Mouse (Mus musculus) B cell, adult 2 months (primary cell): Measurements from ENCODE around the gene Zhx3.

Experiments used
- DNase-seq, 2 experiments: peaks; one replicate each; pipeline ENCODE4 v3.0.0; 2022

Gene Zhx3

DNA sequence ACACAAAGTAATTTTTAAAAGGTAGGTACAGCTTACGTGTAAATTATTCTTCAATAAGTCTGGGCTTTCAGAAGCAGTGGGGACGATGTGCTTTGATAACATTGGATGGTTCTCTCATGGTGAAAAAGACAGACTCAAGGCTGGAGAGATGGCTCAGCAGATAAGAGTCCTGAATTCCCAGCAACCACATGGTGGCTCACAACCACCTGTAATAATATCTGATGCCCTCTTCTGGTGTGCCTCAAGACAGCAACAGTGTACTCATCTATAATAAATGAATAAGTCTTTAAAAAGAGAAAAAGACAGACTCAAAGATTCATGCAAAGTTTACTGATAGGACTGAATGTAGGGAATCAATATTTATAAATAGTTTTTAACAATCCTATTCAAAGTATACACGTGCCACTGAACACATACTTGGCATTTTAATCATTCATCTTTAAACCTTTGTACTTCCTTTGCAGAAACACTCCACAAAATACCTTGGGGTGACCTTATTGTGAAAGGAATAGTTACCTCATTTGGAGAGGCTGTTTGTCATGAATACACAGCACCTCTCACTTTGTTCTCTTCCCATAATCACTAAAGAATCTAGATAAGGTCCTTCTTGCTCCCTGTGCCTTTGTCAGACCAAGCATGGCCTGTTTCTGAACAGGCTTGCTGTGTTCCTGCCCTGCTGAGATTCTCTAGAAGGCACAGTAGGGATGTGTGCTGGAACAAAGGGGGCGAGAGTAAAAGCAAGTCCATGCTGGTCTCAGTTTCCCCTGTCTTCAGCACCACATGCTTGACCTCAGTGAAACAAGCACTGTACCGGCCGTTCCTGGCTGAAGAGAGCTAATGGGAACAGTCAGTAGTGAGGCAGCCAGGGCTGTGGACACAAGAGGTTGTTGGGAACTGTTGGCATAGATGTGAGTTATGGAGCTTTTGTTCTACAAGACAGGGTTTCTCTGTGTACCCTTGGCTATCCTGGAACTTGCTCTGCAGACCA, 146.6 kb downstream of the Zhx3 start:
- no peak for DNase-seq

DNA sequence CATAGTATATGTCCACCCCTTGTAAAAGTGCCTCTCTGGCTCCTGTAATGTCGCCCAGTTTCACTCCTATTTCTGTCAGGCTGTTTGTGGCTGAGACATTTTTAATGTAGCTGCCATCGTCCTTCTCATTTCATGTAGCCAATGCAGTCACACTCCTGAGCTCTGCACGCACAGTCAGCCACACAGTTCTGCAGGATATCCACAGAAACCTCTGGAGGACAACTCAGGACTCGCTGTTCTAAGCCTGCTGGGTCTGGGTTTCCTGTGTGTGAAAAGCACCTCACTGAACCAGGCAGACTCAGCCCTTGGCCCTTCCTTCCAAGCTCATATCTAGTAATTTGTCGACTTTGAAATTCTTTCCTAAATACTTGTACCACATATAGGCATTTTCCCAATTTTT, 148.3 kb downstream of the Zhx3 start:
- no peak for DNase-seq

GRCm38 (mm10) chr2:160723613-160724375, 149.0 kb downstream of the Zhx3 start:
- DNase-seq: no peak

DNA sequence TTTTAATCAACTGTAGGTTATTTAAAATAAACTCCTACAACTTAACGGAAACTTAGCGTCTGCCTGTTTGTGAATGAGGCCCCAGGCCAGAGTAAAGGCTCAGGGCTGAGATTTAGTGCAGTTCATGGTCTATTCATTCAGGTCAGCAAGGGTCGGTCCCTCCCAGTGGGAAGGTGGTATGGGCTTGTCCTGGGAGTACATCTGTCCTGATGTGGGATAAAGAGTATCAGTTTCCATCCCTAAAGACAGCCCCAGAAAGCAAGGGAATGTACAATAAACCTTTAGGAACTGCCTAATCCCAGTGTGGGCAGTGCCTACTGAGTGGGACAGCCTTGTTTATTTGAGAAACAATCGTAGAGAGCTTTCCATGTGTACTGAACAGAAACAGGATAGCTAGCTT, 150.1 kb downstream of the Zhx3 start:
- DNase-seq: no peak

- no peak for DNase-seq
These were observed 154.0 kb downstream of the Zhx3 start for GRCm38 (mm10) chr2:160718811-160719210.

DNA sequence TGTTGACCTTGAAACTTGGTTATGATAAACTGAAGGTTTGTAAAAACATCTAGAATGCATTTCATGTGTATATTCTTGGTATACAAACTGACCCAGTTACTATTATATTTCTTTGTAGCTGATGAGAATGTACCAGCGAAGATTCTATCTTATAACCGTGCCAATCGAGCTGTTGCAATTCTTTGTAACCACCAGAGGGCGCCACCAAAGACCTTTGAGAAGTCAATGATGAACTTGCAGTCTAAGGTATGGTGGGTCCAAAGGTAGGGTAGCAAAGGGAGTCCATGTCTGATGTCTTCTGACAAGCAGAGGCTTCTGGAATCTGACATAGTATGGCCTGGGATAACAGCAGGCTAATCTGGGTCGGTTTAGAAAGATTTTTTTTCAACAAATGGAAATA, 155.5 kb downstream of the Zhx3 start:
- peak; percentile 75 to 78 for DNase-seq

GRCm38 (mm10) chr2:160715463-160716030, 157.3 kb downstream of the Zhx3 start:
- no peak for DNase-seq

DNA sequence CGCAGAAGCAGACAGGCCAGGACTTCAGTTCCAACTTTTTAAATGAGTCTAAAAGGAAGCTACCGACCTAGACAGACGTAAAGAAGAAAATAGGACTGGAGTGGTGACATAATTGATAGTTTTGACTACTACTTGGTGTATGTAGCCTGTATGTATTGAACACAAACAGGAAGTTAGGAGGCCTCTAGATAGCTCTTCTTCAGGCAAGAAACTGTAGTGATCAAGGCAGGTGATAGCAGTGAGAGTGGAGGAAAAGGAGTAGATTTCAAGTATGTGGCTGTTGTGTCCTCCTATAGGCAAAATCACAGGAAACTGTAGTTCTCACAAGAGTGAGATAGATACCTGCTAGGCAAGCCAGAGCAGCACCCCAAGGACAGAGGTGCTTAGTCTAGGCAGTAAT, 165.1 kb downstream of the Zhx3 start:
- no peak for DNase-seq

DNA sequence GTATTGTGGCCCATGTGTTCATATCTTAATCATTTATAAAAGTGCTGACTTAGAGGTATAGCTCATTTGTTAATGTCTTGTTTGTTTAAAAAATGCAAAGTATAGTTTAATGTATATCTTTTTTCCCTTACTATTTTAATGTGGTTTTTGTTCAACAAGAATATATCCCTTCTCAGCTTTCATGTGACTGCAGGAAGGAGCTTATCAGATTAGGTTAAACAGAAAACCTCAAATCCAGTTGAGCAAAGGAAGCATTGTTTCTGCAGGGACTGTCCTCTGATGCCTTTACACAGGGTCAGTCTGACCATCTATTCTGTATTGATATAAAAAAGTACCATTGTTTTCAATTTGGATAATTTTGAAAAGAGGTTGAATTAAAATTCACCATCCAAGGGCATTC, 170.0 kb downstream of the Zhx3 start:
- no peak for DNase-seq

DNA sequence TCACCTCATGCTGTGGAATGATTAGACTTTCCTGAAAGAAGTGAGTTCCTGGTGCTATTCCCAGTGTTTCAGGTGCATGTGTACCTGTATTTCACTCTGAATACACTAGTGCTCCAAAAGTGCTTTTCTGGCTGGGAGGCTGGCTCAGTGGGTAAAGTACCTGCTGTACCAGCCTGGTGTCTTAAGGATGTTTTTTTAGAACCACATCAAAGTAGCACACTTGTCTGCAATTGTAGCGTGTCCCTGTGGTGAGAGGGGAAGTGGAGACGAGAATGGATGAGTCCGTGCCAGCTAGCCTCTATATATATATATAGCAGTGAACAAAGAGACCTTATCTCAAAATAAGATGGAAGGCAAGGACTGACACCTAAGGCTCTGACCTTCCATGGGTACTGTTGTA, 171.2 kb downstream of the Zhx3 start:
- DNase-seq: no peak

DNA sequence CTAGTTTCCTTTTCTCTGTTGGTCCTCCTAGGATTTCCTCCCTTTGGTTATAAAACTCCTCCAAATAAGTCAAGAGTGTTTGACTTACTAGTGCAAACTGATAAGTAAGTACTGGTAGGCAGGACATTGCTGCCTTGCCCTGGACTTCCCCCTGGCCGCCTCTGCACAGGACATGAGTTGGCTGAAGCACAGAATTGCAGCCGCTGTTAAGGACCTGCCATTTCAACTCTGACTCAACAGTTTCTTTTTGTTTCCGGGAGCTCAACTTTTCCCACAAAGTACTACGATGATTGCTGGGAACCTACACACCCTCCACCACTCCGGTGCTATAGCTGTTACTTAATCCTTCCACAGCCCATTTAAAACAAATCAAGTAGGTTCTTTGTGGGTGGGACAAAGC, 172.5 kb downstream of the Zhx3 start:
- no peak for DNase-seq
